Mouse (Mus musculus): ENCODE measurements around the gene Nfia. TPM values are rescaled to one million over a fixed set of nuclear protein-coding genes. Genes with fewer than 3 reads are reported as not detected.

Gene Nfia
- polyA plus RNA-seq, 2 experiments, result 51.9 to 71.2 TPM

DNA sequence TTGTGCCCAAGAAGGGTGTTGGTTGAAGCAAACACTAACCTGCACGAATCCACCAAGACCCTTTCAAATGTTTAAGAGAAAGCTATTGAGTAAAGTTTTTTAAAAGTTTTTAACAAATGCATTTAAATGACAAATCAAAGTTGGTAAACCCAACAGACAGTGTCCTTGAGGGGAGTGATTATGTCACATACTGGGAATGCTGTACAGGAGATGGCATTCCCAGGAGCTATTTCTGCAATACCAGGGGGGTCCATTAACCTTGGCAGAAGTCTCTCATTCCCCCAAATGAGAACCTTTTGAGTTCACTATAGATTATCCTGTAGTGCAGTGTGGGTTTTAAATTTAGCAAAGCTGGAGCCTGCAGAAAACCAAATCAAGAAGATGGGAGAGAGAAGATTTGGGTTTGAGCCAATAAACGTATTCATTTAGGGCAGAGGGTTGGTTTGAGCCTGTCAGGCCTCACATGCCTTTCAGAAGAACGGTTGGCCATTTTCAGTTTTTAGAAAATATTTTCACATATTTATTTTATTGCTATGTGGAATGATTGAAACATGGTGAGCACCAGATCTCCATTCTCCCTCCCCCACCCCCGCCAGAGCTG, 167.5 kb downstream of the Nfia start:
- no peak for TF ChIP-seq POLR2A (IDR thresholded peaks at IDR 0.05; ENCODE audit: borderline replicate concordance, extremely low read depth, insufficient read depth, insufficient read length)
- H3K9me3 ChIP-seq (ENCODE audit: control insufficient read depth, low read length), result no peaks in the 10 kb centered on the region
- no peak overlapping the region for H3K4me2 ChIP-seq (replicated peaks; ENCODE audit: low read depth, low read length, severe bottlenecking)
- 0 out of 2 replicates have a peak overlapping the region, but pooled peaks have one; percentile 38 for H3K27ac ChIP-seq (replicated peaks; ENCODE audit: low read depth, low read length)
- DNase-seq (ENCODE audit: low spot score), result no peak
- peaks cover 47% of the 10 kb centered on the region for H3K4me1 ChIP-seq (ENCODE audit: control insufficient read depth, insufficient read depth, low read length)
- no peaks in the 10 kb centered on the region for H3K36me3 ChIP-seq (ENCODE audit: control insufficient read depth, insufficient read depth, low read length)
- no peak overlapping the region for H3K9ac ChIP-seq (ENCODE audit: low read depth, low read length, severe bottlenecking)
- ATAC-seq (ENCODE audit: low FRiP score, low read depth), result no peak
- 69% methylated on average over 4 of the region's 4 CpGs for WGBS
- H3K27me3 ChIP-seq (ENCODE audit: control insufficient read depth, insufficient read depth, low read length), result no peaks in the 10 kb centered on the region
- H3K4me3 ChIP-seq (replicated peaks; ENCODE audit: low read length), result no peak overlapping the region

DNA sequence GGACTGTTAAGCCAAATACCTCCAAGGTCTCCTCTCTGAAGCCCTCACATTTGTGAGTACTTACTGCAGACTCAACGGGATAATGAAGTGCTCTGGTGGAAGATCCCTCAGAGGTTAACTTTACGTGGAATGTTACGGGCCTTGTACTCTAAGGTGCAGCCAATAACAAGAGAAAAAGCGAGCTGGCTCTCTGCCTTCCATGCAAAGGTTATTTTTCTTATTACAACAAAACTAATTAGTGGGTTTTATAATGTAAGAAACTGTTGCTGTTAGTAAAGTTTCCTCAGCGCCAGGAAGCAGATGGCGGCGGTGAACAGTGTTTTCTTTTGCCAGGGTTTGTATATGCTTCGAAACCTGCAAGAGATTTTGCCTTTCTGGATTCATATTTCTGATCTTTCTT, 169.1 kb downstream of the Nfia start:
- Histone ChIP-seq H3K9ac (ENCODE audit: low read depth, low read length, severe bottlenecking) (no peak overlapping the region), H3K4me2 (replicated peaks; ENCODE audit: low read depth, low read length, severe bottlenecking) (no peak overlapping the region), H3K36me3 (ENCODE audit: control insufficient read depth, insufficient read depth, low read length) (no peaks in the 10 kb centered on the region), H3K4me3 (replicated peaks; ENCODE audit: low read length) (no peak overlapping the region), H3K27me3 (ENCODE audit: control insufficient read depth, insufficient read depth, low read length) (no peaks in the 10 kb centered on the region), H3K9me3 (ENCODE audit: control insufficient read depth, low read length) (no peaks in the 10 kb centered on the region), H3K4me1 (ENCODE audit: control insufficient read depth, insufficient read depth, low read length) (peaks cover 34% of the 10 kb centered on the region), H3K27ac (replicated peaks; ENCODE audit: low read depth, low read length) (peak overlapping the region; percentile 65)
- no peak for TF ChIP-seq POLR2A (IDR thresholded peaks at IDR 0.05; ENCODE audit: borderline replicate concordance, extremely low read depth, insufficient read depth, insufficient read length)
- 27% methylated on average over 8 of the region's 8 CpGs for WGBS
- ATAC-seq (ENCODE audit: low FRiP score, low read depth) (peak; percentile 73), DNase-seq (ENCODE audit: low spot score) (peak; percentile 81)

DNA sequence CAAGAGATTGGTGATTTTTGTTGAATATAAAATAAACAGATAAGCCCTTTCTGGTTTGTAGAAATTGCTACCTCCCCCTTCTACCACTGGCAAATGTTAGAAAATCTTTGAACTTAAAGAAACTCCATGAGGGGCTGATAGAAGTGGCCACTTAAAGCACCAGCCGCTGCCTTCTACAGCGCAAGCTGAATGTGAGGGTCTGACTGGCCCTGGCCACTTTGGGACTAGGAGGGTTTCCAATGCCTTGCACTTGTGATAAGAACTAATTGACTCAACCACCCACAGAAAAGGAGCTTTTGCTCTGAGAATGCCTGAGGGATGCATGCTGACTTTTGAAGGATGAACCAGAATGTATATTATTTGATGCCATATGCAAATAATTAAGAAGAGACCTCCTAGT, 171.8 kb downstream of the Nfia start:
- Histone ChIP-seq H3K27ac (replicated peaks; ENCODE audit: low read depth, low read length) (no peak overlapping the region), H3K4me2 (replicated peaks; ENCODE audit: low read depth, low read length, severe bottlenecking) (no peak overlapping the region), H3K36me3 (ENCODE audit: control insufficient read depth, insufficient read depth, low read length) (no peaks in the 10 kb centered on the region), H3K27me3 (ENCODE audit: control insufficient read depth, insufficient read depth, low read length) (no peaks in the 10 kb centered on the region), H3K4me3 (replicated peaks; ENCODE audit: low read length) (no peak overlapping the region), H3K9me3 (ENCODE audit: control insufficient read depth, low read length) (no peaks in the 10 kb centered on the region), H3K9ac (ENCODE audit: low read depth, low read length, severe bottlenecking) (no peak overlapping the region), H3K4me1 (ENCODE audit: control insufficient read depth, insufficient read depth, low read length) (peaks cover 20% of the 10 kb centered on the region)
- 83% methylated on average over 2 of the region's 2 CpGs for WGBS
- TF ChIP-seq POLR2A (IDR thresholded peaks at IDR 0.05; ENCODE audit: borderline replicate concordance, extremely low read depth, insufficient read depth, insufficient read length), result no peak
- DNase-seq (ENCODE audit: low spot score) (no peak), ATAC-seq (ENCODE audit: low FRiP score, low read depth) (no peak)

DNA sequence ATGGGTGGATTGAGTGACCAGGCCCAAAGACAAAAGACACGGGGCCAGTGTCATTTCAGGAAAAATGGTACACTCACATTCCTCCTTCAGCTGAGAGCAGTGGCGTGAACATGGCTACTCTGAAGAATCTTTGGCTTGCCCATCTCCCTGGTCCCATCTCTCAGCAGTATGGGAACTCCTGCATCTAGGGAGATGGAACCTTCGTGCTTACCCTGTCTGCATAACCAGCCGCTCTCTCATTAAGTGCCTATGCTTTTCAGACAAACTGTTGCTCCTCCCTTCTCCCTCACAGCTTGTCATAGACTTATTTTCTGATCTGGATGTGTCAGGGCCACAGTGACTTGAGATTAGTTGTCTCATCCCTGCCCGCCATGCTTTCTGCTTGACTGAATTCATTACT, 174.9 kb downstream of the Nfia start:
- DNase-seq (ENCODE audit: low spot score) (no peak), ATAC-seq (ENCODE audit: low FRiP score, low read depth) (no peak)
- Histone ChIP-seq H3K4me1 (ENCODE audit: control insufficient read depth, insufficient read depth, low read length) (peaks cover 10% of the 10 kb centered on the region), H3K36me3 (ENCODE audit: control insufficient read depth, insufficient read depth, low read length) (no peaks in the 10 kb centered on the region), H3K4me3 (replicated peaks; ENCODE audit: low read length) (no peak overlapping the region), H3K27ac (replicated peaks; ENCODE audit: low read depth, low read length) (no peak overlapping the region), H3K9ac (ENCODE audit: low read depth, low read length, severe bottlenecking) (no peak overlapping the region), H3K27me3 (ENCODE audit: control insufficient read depth, insufficient read depth, low read length) (no peaks in the 10 kb centered on the region), H3K4me2 (replicated peaks; ENCODE audit: low read depth, low read length, severe bottlenecking) (no peak overlapping the region), H3K9me3 (ENCODE audit: control insufficient read depth, low read length) (no peaks in the 10 kb centered on the region)
- no peak for TF ChIP-seq POLR2A (IDR thresholded peaks at IDR 0.05; ENCODE audit: borderline replicate concordance, extremely low read depth, insufficient read depth, insufficient read length)
- 95% methylated on average over 5 of the region's 5 CpGs for WGBS

DNA sequence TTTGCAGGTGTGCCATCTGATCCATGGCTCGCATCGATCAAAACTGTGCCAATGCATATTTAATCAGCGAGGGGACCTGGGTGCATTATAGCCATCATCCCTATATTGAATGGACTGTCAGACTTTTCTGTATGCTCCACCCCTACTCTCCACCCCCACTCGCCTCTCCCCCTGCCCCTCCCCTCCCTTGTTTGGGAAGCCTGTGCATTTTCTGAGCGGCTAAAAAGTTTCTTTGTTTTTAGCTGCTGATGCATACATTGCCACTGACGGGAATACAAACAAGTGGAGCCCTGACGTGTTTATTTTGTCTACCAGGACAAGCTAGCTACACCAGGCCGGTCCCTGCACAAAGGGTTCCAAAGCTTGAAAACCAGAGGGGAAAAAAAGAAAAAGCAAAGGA, 175.7 kb downstream of the Nfia start:
- Histone ChIP-seq H3K27me3 (ENCODE audit: control insufficient read depth, insufficient read depth, low read length) (no peaks in the 10 kb centered on the region), H3K4me2 (replicated peaks; ENCODE audit: low read depth, low read length, severe bottlenecking) (no peak overlapping the region), H3K36me3 (ENCODE audit: control insufficient read depth, insufficient read depth, low read length) (no peaks in the 10 kb centered on the region), H3K9ac (ENCODE audit: low read depth, low read length, severe bottlenecking) (no peak overlapping the region), H3K9me3 (ENCODE audit: control insufficient read depth, low read length) (no peaks in the 10 kb centered on the region), H3K4me1 (ENCODE audit: control insufficient read depth, insufficient read depth, low read length) (peaks cover 10% of the 10 kb centered on the region), H3K4me3 (replicated peaks; ENCODE audit: low read length) (no peak overlapping the region), H3K27ac (replicated peaks; ENCODE audit: low read depth, low read length) (no peak overlapping the region)
- 73% methylated on average over 8 of the region's 8 CpGs for WGBS
- ATAC-seq (ENCODE audit: low FRiP score, low read depth), result no peak
- TF ChIP-seq POLR2A (IDR thresholded peaks at IDR 0.05; ENCODE audit: borderline replicate concordance, extremely low read depth, insufficient read depth, insufficient read length), result no peak
- no peak for DNase-seq (ENCODE audit: low spot score)

Data from limb, embryonic 14.5 days (tissue).